Mouse (Mus musculus): ENCODE measurements at regions not wholly inside any gene's neighbourhood (a gene's known extent, or its start where the extent isn't known, plus 50 kb on each side); places are given as distances from the start of the nearest gene placed in this dataset.

DNA sequence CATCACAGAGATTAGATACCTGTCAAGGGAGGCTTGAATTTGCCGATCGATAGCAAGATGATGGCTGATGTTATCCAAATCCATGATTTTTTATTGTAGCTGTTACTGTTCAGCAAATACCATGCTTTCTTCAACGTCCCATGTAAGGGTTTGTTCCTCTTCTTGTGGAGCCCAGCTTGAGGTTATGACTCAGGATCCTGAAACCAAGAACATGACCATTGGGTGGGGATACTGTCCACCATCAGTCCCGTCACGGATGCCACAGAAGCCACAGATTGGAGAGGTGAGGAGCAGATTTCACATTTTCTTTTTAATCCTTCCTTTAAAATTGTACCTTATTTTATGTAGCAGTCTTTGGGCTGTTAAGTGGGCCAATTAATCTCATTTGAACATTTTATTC lies 645.7 kb downstream of the Pard3 start:
- TF ChIP-seq POLR2A (IDR thresholded peaks at IDR 0.05; ENCODE audit: control insufficient read depth, low read depth, low read length), result no peak
- no peak for TF ChIP-seq CTCF (IDR thresholded peaks at IDR 0.05; ENCODE audit: control insufficient read depth, insufficient read depth, insufficient replicate concordance, low read depth, low read length)

Measured in testis, adult 2 months (tissue).